Mouse (Mus musculus) thymus, adult 18-20 months (tissue): ENCODE results near the gene Hip1r.

ENCODE experiments used
- DNase-seq, 2 experiments: peaks; one replicate each; pipeline ENCODE4 v3.0.0; 2022; ENCODE audit warnings: mixed read lengths in 2 of 2

Hip1r gene

GRCm38 (mm10) chr5:123974616-123975111, 1.2 kb downstream of the Hip1r start:
- DNase-seq: peak in 1 of 2 experiments; percentile 39

- DNase-seq: no peak
These were observed 2.3 kb downstream of the Hip1r start for GRCm38 (mm10) chr5:123975668-123976180.

GRCm38 (mm10) chr5:123977231-123977630, 3.8 kb downstream of the Hip1r start:
- DNase-seq: no peak

GRCm38 (mm10) chr5:123978131-123978530, 4.7 kb downstream of the Hip1r start:
- DNase-seq: no peak

- no peak for DNase-seq
These were observed 6.0 kb downstream of the Hip1r start for GRCm38 (mm10) chr5:123979221-123979979.

GRCm38 (mm10) chr5:123979980-123980369, 6.5 kb downstream of the Hip1r start:
- DNase-seq: no peak

GRCm38 (mm10) chr5:123980521-123981249, 7.3 kb downstream of the Hip1r start:
- DNase-seq: no peak

GRCm38 (mm10) chr5:123981250-123981554, 7.8 kb downstream of the Hip1r start:
- DNase-seq: no peak

- DNase-seq: no peak
These were observed 9.4 kb downstream of the Hip1r start for GRCm38 (mm10) chr5:123982838-123983237.

- no peak for DNase-seq
These were observed 12.0 kb downstream of the Hip1r start for GRCm38 (mm10) chr5:123985434-123985833.

GRCm38 (mm10) chr5:123986925-123987324, 13.5 kb downstream of the Hip1r start:
- DNase-seq: no peak

- no peak for DNase-seq
These were observed 14.1 kb downstream of the Hip1r start for GRCm38 (mm10) chr5:123987511-123987910.

- no peak for DNase-seq
These were observed 16.8 kb downstream of the Hip1r start for GRCm38 (mm10) chr5:123989941-123990885.

GRCm38 (mm10) chr5:123991321-123991720, 17.9 kb downstream of the Hip1r start:
- no peak for DNase-seq

- DNase-seq: no peak
These were observed 18.8 kb downstream of the Hip1r start for GRCm38 (mm10) chr5:123992193-123992637.

GRCm38 (mm10) chr5:123992794-123993193, 19.4 kb downstream of the Hip1r start:
- peak in 1 of 2 experiments; percentile 54 for DNase-seq

- DNase-seq: no peak
These were observed 20.0 kb downstream of the Hip1r start for GRCm38 (mm10) chr5:123993263-123994036.

- no peak for DNase-seq
These were observed 21.0 kb downstream of the Hip1r start for GRCm38 (mm10) chr5:123994468-123994867.

GRCm38 (mm10) chr5:123995388-123995787, 22.0 kb downstream of the Hip1r start:
- no peak for DNase-seq

GRCm38 (mm10) chr5:123996194-123996593, 22.8 kb downstream of the Hip1r start:
- no peak for DNase-seq

- no peak for DNase-seq
These were observed 23.3 kb downstream of the Hip1r start for GRCm38 (mm10) chr5:123996695-123997094.

- no peak for DNase-seq
These were observed 23.9 kb downstream of the Hip1r start for GRCm38 (mm10) chr5:123997211-123997751.
